Mouse (Mus musculus) kidney, adult 9 months (tissue): ENCODE data around the gene Olfr1116.
"Not testable (repeated sequence)": the region's sequence is repeated elsewhere in the genome, so short reads cannot be mapped to it uniquely, and the experiment has no call there.

Experiments
- DNase-seq: peaks from one replicate; pipeline ENCODE4 v3.0.0; 2022

Olfr1116 gene

GRCm38 (mm10) chr2:87267234-87267633 lies at the start of gene Olfr1116:
Gene Olfr1116, plus strand, starts transcription at chr2:87267534.
- no peak for DNase-seq

- DNase-seq, result no peak
These were observed 19.6 kb upstream of the Olfr1116 start, which contains the start of gene Olfr1115 for GRCm38 (mm10) chr2:87247713-87248112. Gene Olfr1115, plus strand, starts transcription at chr2:87248013.

- DNase-seq, result not testable (repeated sequence)
These were observed 26.6 kb downstream of the Olfr1116 start for GRCm38 (mm10) chr2:87293977-87294376.

- DNase-seq, result no peak
These were observed 39.9 kb downstream of the Olfr1116 start, which contains the start of gene Olfr1118 for GRCm38 (mm10) chr2:87307281-87307680. Gene Olfr1118, plus strand, starts transcription at chr2:87307581.
